Mouse (Mus musculus) brain, embryonic 14.5 days (tissue): ENCODE measurements around the gene Trim80.

Experiments
- CTCF ChIP-seq: fragments of 200-500 bp; IDR thresholded peaks from 2 replicates; pipeline ENCODE4 v1.5.1; 2012; ENCODE audit warnings: inconsistent platforms, mild to moderate bottlenecking, moderate library complexity, borderline replicate concordance; ENCODE audit not compliant: insufficient read depth, insufficient read length; ENCODE audit errors: extremely low read depth
- POLR2A ChIP-seq: fragments of 200-500 bp; IDR thresholded peaks from 2 replicates; pipeline ENCODE4 v1.6.1; 2012; ENCODE audit warnings: mild to moderate bottlenecking, inconsistent platforms, borderline replicate concordance; ENCODE audit not compliant: poor library complexity, insufficient read depth, insufficient read length, severe bottlenecking; ENCODE audit errors: extremely low read depth

- TF ChIP-seq CTCF (no peak), POLR2A (no peak)
Measured at GRCm38 (mm10) chr11:115421328-115421727, 19.0 kb upstream of the Trim80 start.
